Mouse (Mus musculus) megakaryocyte progenitor cell, adult 5-6 weeks (primary cell): ENCODE measurements at regions not wholly inside any gene's neighbourhood (a gene's known extent, or its start where the extent isn't known, plus 50 kb on each side); places are given as distances from the start of the nearest gene placed in this dataset.

Experiments
- ATAC-seq: replicated peaks from 2 replicates; pipeline ENCODE4 v1.8.0; 2016; ENCODE audit warnings: mild to moderate bottlenecking, moderate TSS enrichment, inconsistent platforms; ENCODE audit not compliant: poor library complexity

- ATAC-seq = peak; percentile 81
These were observed 116.3 kb upstream of the Irak1bp1 start for GRCm38 (mm10) chr9:82712769-82713733.

GRCm38 (mm10) chr9:82728652-82729051 lies 100.7 kb upstream of the Irak1bp1 start:
- ATAC-seq = no peak

GRCm38 (mm10) chr9:82729646-82730045 lies 99.7 kb upstream of the Irak1bp1 start:
- no peak for ATAC-seq

- no peak for ATAC-seq
These were observed 96.2 kb upstream of the Irak1bp1 start for GRCm38 (mm10) chr9:82733024-82733585.

GRCm38 (mm10) chr9:82734959-82735358 lies 94.4 kb upstream of the Irak1bp1 start:
- no peak for ATAC-seq

GRCm38 (mm10) chr9:82759979-82760378 lies 69.4 kb upstream of the Irak1bp1 start:
- no peak for ATAC-seq

GRCm38 (mm10) chr9:82760682-82761468 lies 68.5 kb upstream of the Irak1bp1 start:
- no peak for ATAC-seq

- peak; percentile 87 for ATAC-seq
These were observed 65.7 kb upstream of the Irak1bp1 start for GRCm38 (mm10) chr9:82763651-82764050.
